Mouse (Mus musculus): ENCODE data around the gene Gm9049. TPM values are rescaled to one million over a fixed set of nuclear protein-coding genes. Genes with fewer than 3 reads are reported as not detected.
"Not testable (repeated sequence)": the region's sequence is repeated elsewhere in the genome, so short reads cannot be mapped to it uniquely, and the experiment has no call there.

Gene Gm9049
- not detected in 2 replicates for polyA plus RNA-seq (2016; fragmentation: Nextera tagmentation; extraction: Ambion mirVana)

- not testable (repeated sequence) for H3K9ac ChIP-seq; ATAC-seq (ENCODE audit: low FRiP score, low read depth); H3K36me3 ChIP-seq; H3K27me3 ChIP-seq (replicated peaks); H3K4me1 ChIP-seq; H3K9me3 ChIP-seq; H3K4me3 ChIP-seq; H3K27ac ChIP-seq; H3K4me2 ChIP-seq (replicated peaks)
- 100% methylated on average over 1 of the region's 11 CpGs for WGBS
These were observed at the start of gene Gm9049 for GRCm38 (mm10) chr10:118354005-118354404. TSS of gene Gm9049 (minus strand) at chr10:118354105.

GRCm38 (mm10) chr10:118399917-118400316, 46.0 kb upstream of the Gm9049 start:
- H3K4me3 ChIP-seq = no peak overlapping the region
- H3K4me1 ChIP-seq = no peaks in the 10 kb centered on the region
- ATAC-seq (ENCODE audit: low FRiP score, low read depth) = no peak
- H3K9me3 ChIP-seq = no peaks in the 10 kb centered on the region
- 85% methylated on average over 16 of the region's 16 CpGs for WGBS
- H3K36me3 ChIP-seq = no peaks in the 10 kb centered on the region
- H3K4me2 ChIP-seq (replicated peaks) = no peak overlapping the region
- H3K27me3 ChIP-seq (replicated peaks) = no peaks in the 10 kb centered on the region
- no peak overlapping the region for H3K9ac ChIP-seq
- H3K27ac ChIP-seq = no peak overlapping the region

- Histone ChIP-seq H3K4me1 (no peaks in the 10 kb centered on the region), H3K27ac (no peak overlapping the region), H3K9ac (no peak overlapping the region), H3K27me3 (replicated peaks) (no peaks in the 10 kb centered on the region), H3K9me3 (0 out of 2 replicates have a peak, but pooled peaks cover 3% of the 10 kb centered on the region), H3K4me2 (replicated peaks) (peak overlapping the region; percentile 48), H3K36me3 (no peaks in the 10 kb centered on the region), H3K4me3 (no peak overlapping the region)
- 9% methylated on average over 10 of the region's 10 CpGs for WGBS
- ATAC-seq (ENCODE audit: low FRiP score, low read depth) = peak; percentile 88
These were observed 16.5 kb upstream of the Gm9049 start for GRCm38 (mm10) chr10:118370443-118370842.

- H3K27me3 ChIP-seq (replicated peaks) = no peaks in the 10 kb centered on the region
- WGBS = 89% methylated on average over 9 of the region's 9 CpGs
- H3K4me2 ChIP-seq (replicated peaks) = no peak overlapping the region
These were observed 15.6 kb upstream of the Gm9049 start for GRCm38 (mm10) chr10:118369518-118369917.

GRCm38 (mm10) chr10:118348579-118348978, 5.3 kb downstream of the Gm9049 start, which contains the start of gene Gm9048:
TSS of gene Gm9048 (minus strand) at chr10:118348679.
- H3K27ac ChIP-seq; H3K9me3 ChIP-seq; ATAC-seq (ENCODE audit: low FRiP score, low read depth); H3K27me3 ChIP-seq (replicated peaks); H3K4me2 ChIP-seq (replicated peaks); H3K4me1 ChIP-seq; H3K9ac ChIP-seq; H3K36me3 ChIP-seq; H3K4me3 ChIP-seq: not testable (repeated sequence)
- WGBS = 100% methylated on average over 1 of the region's 14 CpGs

More at GRCm38 (mm10) chr10:118369518-118369917, 15.6 kb upstream of the Gm9049 start:
- H3K9ac ChIP-seq = no peak overlapping the region
- H3K9me3 ChIP-seq = 0 out of 2 replicates have a peak, but pooled peaks cover 3% of the 10 kb centered on the region
- no peak overlapping the region for H3K4me3 ChIP-seq
- no peak overlapping the region for H3K27ac ChIP-seq
- no peak for ATAC-seq (ENCODE audit: low FRiP score, low read depth)
- H3K36me3 ChIP-seq = no peaks in the 10 kb centered on the region
- no peaks in the 10 kb centered on the region for H3K4me1 ChIP-seq

- not testable (repeated sequence) for H3K4me3 ChIP-seq; H3K9ac ChIP-seq; H3K36me3 ChIP-seq; H3K9me3 ChIP-seq; H3K27ac ChIP-seq; H3K4me2 ChIP-seq (replicated peaks); H3K27me3 ChIP-seq (replicated peaks); H3K4me1 ChIP-seq; ATAC-seq (ENCODE audit: low FRiP score, low read depth)
- no CpG with 5 or more reads among the region's 14 CpGs for WGBS
These were observed 10.8 kb downstream of the Gm9049 start, which contains the start of gene Gm9046 for GRCm38 (mm10) chr10:118343155-118343554. TSS of gene Gm9046 (minus strand) at chr10:118343255.

GRCm38 (mm10) chr10:118337731-118338130, 16.2 kb downstream of the Gm9049 start, which contains the start of gene Gm9045:
TSS of gene Gm9045 (minus strand) at chr10:118337831.
- not testable (repeated sequence) for ATAC-seq (ENCODE audit: low FRiP score, low read depth); H3K4me2 ChIP-seq (replicated peaks); H3K27ac ChIP-seq; H3K4me1 ChIP-seq; H3K9ac ChIP-seq; H3K4me3 ChIP-seq; H3K9me3 ChIP-seq; H3K36me3 ChIP-seq; H3K27me3 ChIP-seq (replicated peaks)
- no CpG with 5 or more reads among the region's 14 CpGs for WGBS

- no CpG with 5 or more reads among the region's 14 CpGs for WGBS
- H3K4me2 ChIP-seq (replicated peaks); H3K27ac ChIP-seq; ATAC-seq (ENCODE audit: low FRiP score, low read depth); H3K9me3 ChIP-seq; H3K36me3 ChIP-seq; H3K27me3 ChIP-seq (replicated peaks); H3K4me1 ChIP-seq; H3K9ac ChIP-seq; H3K4me3 ChIP-seq: not testable (repeated sequence)
These were observed 21.6 kb downstream of the Gm9049 start, which contains the start of gene Gm9044 for GRCm38 (mm10) chr10:118332308-118332707. TSS of gene Gm9044 (minus strand) at chr10:118332408.

- no CpG with 5 or more reads among the region's 11 CpGs for WGBS
- not testable (repeated sequence) for H3K27me3 ChIP-seq (replicated peaks); H3K4me2 ChIP-seq (replicated peaks); H3K36me3 ChIP-seq; H3K9me3 ChIP-seq; H3K9ac ChIP-seq; ATAC-seq (ENCODE audit: low FRiP score, low read depth); H3K27ac ChIP-seq; H3K4me1 ChIP-seq; H3K4me3 ChIP-seq
These were observed 27.0 kb downstream of the Gm9049 start, which contains the start of gene Gm9040 for GRCm38 (mm10) chr10:118326869-118327268. TSS of gene Gm9040 (minus strand) at chr10:118326969.

- Histone ChIP-seq H3K4me2 (replicated peaks) (no peak overlapping the region), H3K4me1 (no peaks in the 10 kb centered on the region), H3K4me3 (no peak overlapping the region), H3K9ac (no peak overlapping the region), H3K27ac (no peak overlapping the region), H3K27me3 (replicated peaks) (no peaks in the 10 kb centered on the region), H3K36me3 (no peaks in the 10 kb centered on the region), H3K9me3 (no peaks in the 10 kb centered on the region)
- 90% methylated on average over 8 of the region's 8 CpGs for WGBS
- no peak for ATAC-seq (ENCODE audit: low FRiP score, low read depth)
These were observed 34.9 kb downstream of the Gm9049 start for GRCm38 (mm10) chr10:118319024-118319423.

- not testable (repeated sequence) for H3K36me3 ChIP-seq; H3K4me2 ChIP-seq (replicated peaks); H3K4me3 ChIP-seq; H3K9ac ChIP-seq; H3K27ac ChIP-seq; ATAC-seq (ENCODE audit: low FRiP score, low read depth); H3K4me1 ChIP-seq; H3K9me3 ChIP-seq; H3K27me3 ChIP-seq (replicated peaks)
- 41% methylated on average over 2 of the region's 2 CpGs for WGBS
These were observed 51.8 kb downstream of the Gm9049 start for GRCm38 (mm10) chr10:118302133-118302532.

Data from neural tube, embryonic 12.5 days (tissue).